Mouse (Mus musculus): ENCODE results near the gene Scrg1.
"Not testable (repeated sequence)": the region's sequence is repeated elsewhere in the genome, so short reads cannot be mapped to it uniquely, and the experiment has no call there.

Scrg1 gene

GRCm38 (mm10) chr8:57508657-57509056 is 52.9 kb downstream of the Scrg1 start:
- no peak for DNase-seq (ENCODE audit: low read depth, low spot score)

DNA sequence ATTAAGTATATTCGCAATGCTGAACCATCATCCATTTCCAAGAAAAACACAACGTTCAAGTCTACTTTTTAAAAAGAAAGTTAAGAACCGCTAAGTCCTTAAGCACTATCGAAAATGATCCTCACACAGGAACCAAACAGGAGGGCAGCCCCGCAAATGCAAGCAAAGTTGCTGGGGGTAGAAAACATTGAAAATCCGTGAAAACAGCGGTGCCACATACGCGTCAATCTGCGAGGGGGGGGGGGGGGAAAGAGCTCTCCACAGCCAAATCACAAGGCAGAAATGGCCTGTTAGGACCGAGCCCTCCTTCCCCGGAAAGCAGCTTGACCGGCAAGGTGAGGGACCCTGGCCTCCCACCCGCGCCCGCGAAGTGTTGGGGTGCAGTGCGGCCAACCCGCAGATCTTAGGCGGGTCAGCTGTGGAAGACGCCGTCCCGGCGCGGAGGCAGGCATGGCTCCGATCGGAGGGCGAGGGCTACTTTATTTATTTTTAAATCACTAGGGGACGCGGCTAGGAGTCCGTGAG is 55.1 kb downstream of the Scrg1 start:
- no peak for DNase-seq (ENCODE audit: low read depth, low spot score)

- peak; percentile 99 for DNase-seq (ENCODE audit: low read depth, low spot score)
These were observed 55.8 kb downstream of the Scrg1 start, which contains the start of gene Hmgb2 for GRCm38 (mm10) chr8:57511316-57512118. Gene Hmgb2 (plus strand): TSS chr8:57511907.

DNA sequence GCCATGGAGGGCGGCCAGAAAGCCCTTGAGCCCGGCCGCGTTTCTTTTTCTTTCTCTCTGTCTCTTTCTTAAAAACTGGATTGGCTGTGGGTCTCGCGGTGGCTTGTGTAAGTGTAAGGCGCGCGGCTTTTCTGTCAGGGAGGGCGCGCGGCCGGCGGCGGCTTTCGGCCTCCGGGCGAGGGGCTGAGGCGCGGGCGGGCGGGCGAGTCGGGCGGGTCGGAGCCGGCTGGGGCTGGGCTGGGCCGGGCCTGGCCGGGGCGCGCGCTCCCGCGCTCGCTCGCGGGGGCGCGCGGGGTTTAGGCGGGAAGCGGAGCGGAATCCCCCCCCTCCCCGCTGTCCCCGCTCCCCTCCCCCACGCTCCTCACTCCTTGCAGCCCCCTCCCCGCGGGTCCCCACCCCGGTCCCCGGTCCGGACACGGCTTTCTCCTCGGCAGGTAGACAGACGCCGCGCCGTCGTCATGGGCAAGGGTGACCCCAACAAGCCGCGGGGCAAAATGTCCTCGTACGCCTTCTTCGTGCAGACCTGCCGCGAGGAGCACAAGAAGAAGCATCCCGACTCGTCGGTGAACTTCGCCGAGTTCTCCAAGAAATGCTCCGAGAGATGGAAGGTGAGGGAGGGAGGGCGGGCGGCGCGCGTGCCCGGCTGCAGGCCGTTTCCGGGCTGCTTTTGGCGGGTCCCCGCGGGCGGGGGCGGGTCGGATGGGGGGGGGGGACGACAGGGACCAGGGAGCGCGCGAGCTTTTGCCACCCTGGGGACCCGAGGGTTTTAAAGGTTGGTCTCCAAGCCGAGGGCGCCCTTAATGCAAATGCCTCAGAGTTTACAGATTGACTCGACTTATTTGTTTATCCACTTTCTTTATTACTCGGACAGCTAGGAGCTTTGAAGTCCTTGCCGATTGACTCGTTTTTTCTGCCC is 56.7 kb downstream of the Scrg1 start:
- no peak for DNase-seq (ENCODE audit: low read depth, low spot score)

DNA sequence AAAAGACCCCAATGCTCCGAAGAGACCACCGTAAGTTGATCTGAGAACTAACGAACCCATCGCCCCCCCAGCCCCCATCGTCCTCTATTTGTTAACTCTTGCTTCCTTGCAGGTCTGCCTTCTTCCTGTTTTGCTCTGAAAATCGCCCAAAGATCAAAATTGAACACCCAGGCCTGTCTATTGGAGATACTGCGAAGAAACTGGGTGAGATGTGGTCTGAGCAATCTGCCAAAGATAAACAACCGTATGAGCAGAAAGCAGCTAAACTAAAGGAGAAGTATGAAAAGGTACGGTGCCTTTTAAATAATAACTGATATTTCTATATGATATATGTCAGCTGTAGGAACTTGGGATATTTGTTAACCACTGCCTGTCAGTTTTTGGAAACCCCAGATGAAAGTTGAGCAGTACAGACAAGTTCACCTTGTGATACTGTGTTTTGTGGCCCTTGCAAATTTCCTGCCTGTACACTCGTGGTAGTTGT is 57.5 kb downstream of the Scrg1 start:
- DNase-seq (ENCODE audit: low read depth, low spot score): not testable (repeated sequence)

DNA sequence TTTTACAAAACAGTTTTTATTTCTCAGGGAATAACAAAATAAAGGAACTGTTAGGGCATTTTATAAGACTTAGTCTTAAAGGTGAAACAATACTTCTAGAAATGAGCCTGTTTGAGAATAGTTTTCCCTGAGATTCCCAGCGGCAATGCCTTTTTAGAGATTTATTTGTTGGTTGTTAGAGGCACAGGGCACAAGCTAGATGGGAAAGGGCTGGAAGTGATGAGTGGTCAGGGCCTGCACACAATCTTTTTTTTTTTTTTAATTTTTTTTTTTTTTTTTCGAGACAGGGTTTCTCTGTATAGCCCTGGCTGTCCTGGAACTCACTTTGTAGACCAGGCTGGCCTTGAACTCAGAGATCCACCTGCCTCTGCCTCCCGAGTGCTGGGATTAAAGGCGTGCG is 61.0 kb downstream of the Scrg1 start:
- DNase-seq (ENCODE audit: low read depth, low spot score): not testable (repeated sequence)

- no peak for DNase-seq (ENCODE audit: low read depth, low spot score)
These were observed 62.0 kb downstream of the Scrg1 start for GRCm38 (mm10) chr8:57517723-57518122.

GRCm38 (mm10) chr8:57520186-57520786 is 64.6 kb downstream of the Scrg1 start:
- no peak for DNase-seq (ENCODE audit: low read depth, low spot score)

Measured in telencephalon, adult 2 months (tissue).